Mouse (Mus musculus) liver, embryonic 14.5 days (tissue): ENCODE measurements at regions not wholly inside any gene's neighbourhood (a gene's known extent, or its start where the extent isn't known, plus 50 kb on each side); places are given as distances from the start of the nearest gene placed in this dataset.

Experiments used
- CTCF ChIP-seq: IDR thresholded peaks from 2 replicates; pipeline ENCODE4 v1.5.1; 2016; ENCODE audit warnings: antibody characterized with exemption, low read depth, control low read depth
- EP300 ChIP-seq: IDR thresholded peaks from 2 replicates; pipeline ENCODE4 v1.6.1; 2016; ENCODE audit warnings: antibody characterized with exemption, low read depth

- no peak for TF ChIP-seq CTCF
- TF ChIP-seq EP300: no peak
These were observed 187.9 kb upstream of the Zfp618 start for GRCm38 (mm10) chr4:62777436-62777835.
